Mouse (Mus musculus) MEL (cell line): ENCODE data around the gene Atxn10. TPM values are rescaled to one million over a fixed set of nuclear protein-coding genes. Genes with fewer than 3 reads are reported as not detected.

Experiments used
- DNase-seq: peaks from one replicate; pipeline ENCODE4 v3.0.0; 2011; ENCODE audit warnings: low read depth, low spot score
- H3K27ac ChIP-seq: 2 replicates; pipeline ENCODE4 v1.5.1; 2012; ENCODE audit warnings: low read depth, mild to moderate bottlenecking, control low read depth, low read length, moderate library complexity; ENCODE audit not compliant: control insufficient read depth
- H3K27me3 ChIP-seq, 2 experiments: fragments of 150-350 bp in 1 of 2; sonication (generic) in 1 of 2; 2 replicates each; pipeline ENCODE4 v1.6.1; 2012; ENCODE audit warnings: low read length in 2 of 2, mild to moderate bottlenecking in 2 of 2, improper control_type of control experiment in 1 of 2, moderate library complexity in 1 of 2; ENCODE audit not compliant: insufficient read depth in 2 of 2, control insufficient read depth in 1 of 2
- H3K36me3 ChIP-seq, 2 experiments: 2 replicates each; pipeline ENCODE4 v1.6.1; 2012 to 2014; ENCODE audit warnings: low read length in 2 of 2, improper control_type of control experiment in 1 of 2, inconsistent platforms in 1 of 2, mild to moderate bottlenecking in 1 of 2; ENCODE audit not compliant: insufficient read depth in 2 of 2, control insufficient read depth in 1 of 2
- H3K4me1 ChIP-seq, 2 experiments: fragments of 150-350 bp in 1 of 2; sonication (generic) in 1 of 2; 2 replicates each; pipeline ENCODE4 v1.6.1; 2012; ENCODE audit warnings: low read length in 2 of 2, improper control_type of control experiment in 1 of 2, mild to moderate bottlenecking in 1 of 2; ENCODE audit not compliant: insufficient read depth in 2 of 2, control insufficient read depth in 1 of 2
- H3K4me3 ChIP-seq, 2 experiments: fragments of 150-350 bp in 1 of 2; sonication (generic) in 1 of 2; 2 replicates each; pipeline ENCODE4 v1.5.1; 2012; ENCODE audit warnings: low read depth in 2 of 2, low read length in 2 of 2, mild to moderate bottlenecking in 2 of 2, moderate library complexity in 2 of 2, control low read depth in 1 of 2, improper control_type of control experiment in 1 of 2; ENCODE audit not compliant: control insufficient read depth in 1 of 2, insufficient read depth in 1 of 2
- H3K79me2 ChIP-seq: 2 replicates; pipeline ENCODE4 v1.6.1; 2012; ENCODE audit warnings: mild to moderate bottlenecking, low read length, moderate library complexity; ENCODE audit not compliant: control insufficient read depth, poor library complexity, insufficient read depth
- H3K9ac ChIP-seq: 2 replicates; pipeline ENCODE4 v1.6.1; 2012; ENCODE audit warnings: low read depth, mild to moderate bottlenecking, control low read depth, low read length, moderate library complexity; ENCODE audit not compliant: control insufficient read depth, poor library complexity, severe bottlenecking
- H3K9me3 ChIP-seq: fragments of 150-350 bp; sonication (generic); replicated peaks from 2 replicates; pipeline ENCODE4 v1.6.1; 2012; ENCODE audit warnings: mild to moderate bottlenecking, low read length, improper control_type of control experiment, moderate library complexity; ENCODE audit not compliant: insufficient read depth
- BHLHE40 ChIP-seq: IDR thresholded peaks from 2 replicates; pipeline ENCODE4 v1.6.1; 2012; ENCODE audit warnings: low read depth, mild to moderate bottlenecking, inconsistent platforms, low read length, improper control_type of control experiment, borderline replicate concordance
- CHD1 ChIP-seq: IDR thresholded peaks from 2 replicates; pipeline ENCODE4 v1.6.1; 2012; ENCODE audit warnings: low read depth, mild to moderate bottlenecking, inconsistent platforms, low read length, improper control_type of control experiment
- CTCF ChIP-seq, 3 experiments: IDR thresholded peaks in 2 of 3; conservative IDR thresholded peaks in 1 of 3; 2 replicates each; pipeline ENCODE4 v1.5.1; 2011 to 2012; ENCODE audit warnings: low read length in 3 of 3, low read depth in 2 of 3, mild to moderate bottlenecking in 2 of 3, improper control_type of control experiment in 1 of 3, inconsistent platforms in 1 of 3, mixed read lengths in 1 of 3, moderate library complexity in 1 of 3; ENCODE audit not compliant: control insufficient read depth in 1 of 3, insufficient read depth in 1 of 3, poor library complexity in 1 of 3, severe bottlenecking in 1 of 3
- E2F4 ChIP-seq: IDR thresholded peaks from 2 replicates; pipeline ENCODE4 v1.6.1; 2011; ENCODE audit warnings: low read depth, low read length, improper control_type of control experiment, borderline replicate concordance
- EP300 ChIP-seq, 2 experiments: IDR thresholded peaks; 2 replicates each; pipeline ENCODE4 v1.6.1; 2011; ENCODE audit warnings: improper control_type of control experiment in 2 of 2, low read length in 2 of 2, low read depth in 1 of 2, mild to moderate bottlenecking in 1 of 2
- ETS1 ChIP-seq: IDR thresholded peaks from 2 replicates; pipeline ENCODE4 v1.6.1; 2012; ENCODE audit warnings: low read depth, mild to moderate bottlenecking, inconsistent platforms, low read length, improper control_type of control experiment, moderate library complexity
- GABPA ChIP-seq: IDR thresholded peaks from 2 replicates; pipeline ENCODE4 v1.6.1; 2012; ENCODE audit warnings: low read depth, mild to moderate bottlenecking, inconsistent platforms, low read length, improper control_type of control experiment, moderate library complexity
- GATA1 ChIP-seq: IDR thresholded peaks from 2 replicates; pipeline ENCODE4 v1.6.1; 2011; ENCODE audit warnings: low read depth, low read length, improper control_type of control experiment
- HCFC1 ChIP-seq: IDR thresholded peaks from 2 replicates; pipeline ENCODE4 v1.6.1; 2012; ENCODE audit warnings: low read depth, mild to moderate bottlenecking, inconsistent platforms, low read length, improper control_type of control experiment, moderate library complexity
- MAFK ChIP-seq: IDR thresholded peaks from 2 replicates; pipeline ENCODE4 v1.6.1; 2011; ENCODE audit warnings: low read depth, mild to moderate bottlenecking, low read length, improper control_type of control experiment, borderline replicate concordance
- MEF2A ChIP-seq: IDR thresholded peaks from 2 replicates; pipeline ENCODE4 v1.6.1; 2014; ENCODE audit warnings: low read depth, mild to moderate bottlenecking, inconsistent platforms, low read length, improper control_type of control experiment; ENCODE audit not compliant: poor library complexity, insufficient replicate concordance, severe bottlenecking; ENCODE audit errors: extremely low read depth
- MXI1 ChIP-seq: IDR thresholded peaks from 2 replicates; pipeline ENCODE4 v1.6.1; 2011; ENCODE audit warnings: mild to moderate bottlenecking, low read depth, low read length, improper control_type of control experiment
- MYB ChIP-seq: IDR thresholded peaks from 2 replicates; pipeline ENCODE4 v1.6.1; 2011; ENCODE audit warnings: mild to moderate bottlenecking, low read depth, low read length, improper control_type of control experiment
- NRF1 ChIP-seq: IDR thresholded peaks from 2 replicates; pipeline ENCODE4 v1.6.1; 2014; ENCODE audit warnings: low read depth, mild to moderate bottlenecking, inconsistent platforms, low read length, improper control_type of control experiment, moderate library complexity; ENCODE audit not compliant: poor library complexity, insufficient read depth, severe bottlenecking
- POLR2A ChIP-seq, 2 experiments: IDR thresholded peaks; 2 replicates each; pipeline ENCODE4 v1.6.1; 2011 to 2012; ENCODE audit warnings: low read length in 2 of 2, mild to moderate bottlenecking in 2 of 2, control low read depth in 1 of 2, improper control_type of control experiment in 1 of 2, low read depth in 1 of 2, moderate library complexity in 1 of 2; ENCODE audit not compliant: control insufficient read depth in 1 of 2, insufficient read depth in 1 of 2, poor library complexity in 1 of 2
- RAD21 ChIP-seq: IDR thresholded peaks from 2 replicates; pipeline ENCODE4 v1.6.1; 2011; ENCODE audit warnings: mild to moderate bottlenecking, low read depth, low read length, improper control_type of control experiment
- SIN3A ChIP-seq: IDR thresholded peaks from 2 replicates; pipeline ENCODE4 v1.6.1; 2012; ENCODE audit warnings: low read length, improper control_type of control experiment, inconsistent platforms
- TAL1 ChIP-seq: IDR thresholded peaks from 2 replicates; pipeline ENCODE4 v1.6.1; 2012; ENCODE audit warnings: mild to moderate bottlenecking, inconsistent platforms, low read length, moderate library complexity, mixed read lengths
- UBTF ChIP-seq: IDR thresholded peaks from 2 replicates; pipeline ENCODE4 v1.6.1; 2012; ENCODE audit warnings: low read depth, mild to moderate bottlenecking, inconsistent platforms, low read length, improper control_type of control experiment, moderate library complexity, borderline replicate concordance; ENCODE audit not compliant: insufficient read depth
- USF2 ChIP-seq, 2 experiments: IDR thresholded peaks; 2 replicates each; pipeline ENCODE4 v1.6.1; 2011 to 2012; ENCODE audit warnings: improper control_type of control experiment in 2 of 2, low read length in 2 of 2, borderline replicate concordance in 1 of 2, inconsistent platforms in 1 of 2, low read depth in 1 of 2, mild to moderate bottlenecking in 1 of 2; ENCODE audit not compliant: insufficient read depth in 1 of 2
- ZC3H11A ChIP-seq: IDR thresholded peaks from 2 replicates; pipeline ENCODE4 v1.6.1; 2012; ENCODE audit warnings: low read depth, mild to moderate bottlenecking, inconsistent platforms, low read length, improper control_type of control experiment
- ZKSCAN1 ChIP-seq: IDR thresholded peaks from 2 replicates; pipeline ENCODE4 v1.6.1; 2012; ENCODE audit warnings: low read depth, mild to moderate bottlenecking, inconsistent platforms, low read length, improper control_type of control experiment, moderate library complexity
- ZMIZ1 ChIP-seq: IDR thresholded peaks from 2 replicates; pipeline ENCODE4 v1.6.1; 2012; ENCODE audit warnings: low read depth, mild to moderate bottlenecking, inconsistent platforms, low read length, improper control_type of control experiment, moderate library complexity
- ZNF384 ChIP-seq: IDR thresholded peaks from 2 replicates; pipeline ENCODE4 v1.6.1; 2012; ENCODE audit warnings: low read depth, mild to moderate bottlenecking, inconsistent platforms, low read length, improper control_type of control experiment
- polyA plus RNA-seq, 2 experiments: library from polyadenylated mRNA; stranded (reverse) in 1 of 2; unstranded in 1 of 2; fragments of >175 nt in 1 of 2; fragments of >200 nt in 1 of 2; gene quantifications; 2 replicates each; pipeline versions ENCODE4 v1.2.1 to v1.2.4; 2012; ENCODE audit warnings: low replicate concordance in 2 of 2, low read depth in 1 of 2; ENCODE audit not compliant: insufficient read length in 2 of 2, insufficient read depth in 1 of 2, missing spikeins in 1 of 2
- total RNA-seq: library from RNA; depleted of rRNA; stranded (reverse); fragments of 300-350 nt; gene quantifications from 2 replicates; pipeline ENCODE4 v1.2.3, GENCODE M21; 2012

Gene Atxn10
- total and polyA plus RNA-seq, 3 experiments = 24.5 to 75.6 (median 45.0) TPM

DNA sequence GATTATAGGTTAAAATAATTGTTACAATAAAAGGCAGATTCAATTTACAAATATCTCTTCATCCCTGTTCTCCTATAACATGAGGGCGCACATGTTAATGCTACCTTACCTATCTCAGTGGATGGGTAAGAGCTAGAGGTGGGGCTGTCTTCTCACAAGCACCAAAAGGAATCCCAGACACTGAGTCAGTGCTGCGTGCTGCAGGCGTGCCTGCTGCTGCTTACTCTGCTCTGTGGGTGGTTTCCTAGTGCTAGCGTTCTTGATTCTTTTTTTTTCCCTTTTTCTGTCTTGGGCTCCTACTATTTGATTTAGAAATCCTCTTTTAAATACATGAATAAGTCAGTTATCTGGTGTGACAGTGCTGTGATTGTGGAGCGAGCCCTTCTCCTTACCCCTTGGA is 30.9 kb downstream of the Atxn10 start:
- no peaks in the 10 kb centered on the region; a peak in 1 of 4 replicates for H3K36me3 ChIP-seq
- no peak overlapping the region for H3K9ac ChIP-seq
- no peak overlapping the region for H3K4me3 ChIP-seq
- no peaks in the 10 kb centered on the region for H3K79me2 ChIP-seq
- no peaks in the 10 kb centered on the region for H3K4me1 ChIP-seq
- no peak for TF ChIP-seq POLR2A (IDR thresholded peaks at IDR 0.05; ENCODE audit: control insufficient read depth in 1 of 2, insufficient read depth in 1 of 2, low read depth in 1 of 2, low read length in 2 of 2, poor library complexity in 1 of 2)
- no peak for TF ChIP-seq USF2 (IDR thresholded peaks at IDR 0.05; ENCODE audit: borderline replicate concordance in 1 of 2, insufficient read depth in 1 of 2, low read depth in 1 of 2, low read length in 2 of 2)
- no peak for TF ChIP-seq MXI1
- TF ChIP-seq GATA1 = no peak
- no peak for TF ChIP-seq CHD1
- no peak overlapping the region for H3K27ac ChIP-seq
- no peaks in the 10 kb centered on the region for H3K9me3 ChIP-seq
- H3K27me3 ChIP-seq = no peaks in the 10 kb centered on the region
- no peak for DNase-seq

DNA sequence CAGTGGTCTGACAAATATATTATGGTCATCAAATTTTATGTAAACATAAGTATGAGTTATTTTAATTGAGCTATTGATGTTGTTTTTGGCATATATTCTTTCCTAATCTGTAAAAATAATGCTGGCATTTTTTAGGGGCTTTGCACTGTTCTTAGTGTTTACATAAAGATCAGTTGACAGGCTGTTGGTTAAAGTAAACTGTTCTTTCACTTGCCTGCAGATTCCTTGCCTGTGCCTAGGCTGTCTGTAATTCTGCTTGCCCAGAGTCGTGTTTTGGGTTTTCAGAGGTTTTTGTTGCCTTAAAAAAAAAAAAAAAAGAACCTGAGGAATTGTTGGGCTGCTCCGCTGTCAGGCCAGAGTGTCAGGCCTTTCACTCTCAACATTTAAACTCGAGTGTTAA is 33.7 kb downstream of the Atxn10 start:
- H3K9me3 ChIP-seq = no peaks in the 10 kb centered on the region
- TF ChIP-seq EP300 (IDR thresholded peaks at IDR 0.05; ENCODE audit: low read depth in 1 of 2, low read length in 2 of 2) (no peak), USF2 (IDR thresholded peaks at IDR 0.05; ENCODE audit: borderline replicate concordance in 1 of 2, insufficient read depth in 1 of 2, low read depth in 1 of 2, low read length in 2 of 2) (no peak), SIN3A (no peak), HCFC1 (no peak), BHLHE40 (no peak), UBTF (no peak), ZMIZ1 (no peak), CTCF (IDR thresholded peaks at IDR 0.05 in 2 of 3, conservative IDR thresholded peaks at IDR 0.05 in 1 of 3; ENCODE audit: control insufficient read depth in 1 of 3, insufficient read depth in 1 of 3, low read depth in 2 of 3, low read length in 3 of 3, poor library complexity in 1 of 3, severe bottlenecking in 1 of 3) (no peak)
- TF ChIP-seq, all 39 proteins: peak for 0
- H3K9ac ChIP-seq = no peak overlapping the region
- H3K4me1 ChIP-seq = no peaks in the 10 kb centered on the region
- no peak for DNase-seq
- no peak overlapping the region for H3K27ac ChIP-seq
- no peaks in the 10 kb centered on the region for H3K79me2 ChIP-seq
- H3K36me3 ChIP-seq = no peaks in the 10 kb centered on the region; a peak in 1 of 4 replicates
- no peak overlapping the region for H3K4me3 ChIP-seq
- no peaks in the 10 kb centered on the region for H3K27me3 ChIP-seq

DNA sequence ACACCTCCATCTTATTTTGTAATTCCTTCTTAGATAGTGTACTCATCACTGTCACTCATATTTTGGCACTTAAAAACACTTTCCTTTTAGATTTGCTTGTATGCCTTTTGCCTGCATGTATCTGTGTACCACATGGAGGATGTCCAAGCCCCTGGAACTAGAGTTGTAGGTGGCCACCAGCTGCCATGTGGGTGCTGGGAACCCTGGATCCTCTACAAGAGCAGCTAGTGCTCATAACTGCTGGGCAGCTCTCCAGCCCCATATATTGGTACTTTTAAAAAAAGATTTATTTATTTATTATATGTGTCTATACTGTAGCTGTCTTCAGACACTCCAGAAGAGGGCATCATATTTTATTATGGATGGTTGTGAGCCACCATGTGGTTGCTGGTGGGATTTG is 37.1 kb downstream of the Atxn10 start:
- Histone ChIP-seq H3K79me2 (no peaks in the 10 kb centered on the region), H3K4me1 (no peaks in the 10 kb centered on the region), H3K9ac (no peak overlapping the region), H3K9me3 (no peaks in the 10 kb centered on the region), H3K36me3 (no peaks in the 10 kb centered on the region), H3K27ac (no peak overlapping the region), H3K4me3 (no peak overlapping the region), H3K27me3 (no peaks in the 10 kb centered on the region)
- DNase-seq = no peak
- TF ChIP-seq MEF2A = no peak
- TF ChIP-seq MXI1 = no peak
- no peak for TF ChIP-seq ZKSCAN1
- TF ChIP-seq GABPA = no peak
- no peak for TF ChIP-seq ZNF384
- no peak for TF ChIP-seq TAL1
- TF ChIP-seq CTCF (IDR thresholded peaks at IDR 0.05 in 2 of 3, conservative IDR thresholded peaks at IDR 0.05 in 1 of 3; ENCODE audit: control insufficient read depth in 1 of 3, insufficient read depth in 1 of 3, low read depth in 2 of 3, low read length in 3 of 3, poor library complexity in 1 of 3, severe bottlenecking in 1 of 3) = no peak
- TF ChIP-seq ETS1 = no peak
- TF ChIP-seq E2F4 = no peak
- TF ChIP-seq MAFK = no peak
- no peak for TF ChIP-seq UBTF
- no peak for TF ChIP-seq SIN3A
- TF ChIP-seq MYB = no peak
- TF ChIP-seq ZC3H11A = no peak
- TF ChIP-seq NRF1 = no peak
- no peak for TF ChIP-seq RAD21
